Mouse (Mus musculus): Measurements from ENCODE around the gene Zfp408.
"Not testable (repeated sequence)": the region's sequence is repeated elsewhere in the genome, so short reads cannot be mapped to it uniquely, and the experiment has no call there.

The Zfp408 gene

DNA sequence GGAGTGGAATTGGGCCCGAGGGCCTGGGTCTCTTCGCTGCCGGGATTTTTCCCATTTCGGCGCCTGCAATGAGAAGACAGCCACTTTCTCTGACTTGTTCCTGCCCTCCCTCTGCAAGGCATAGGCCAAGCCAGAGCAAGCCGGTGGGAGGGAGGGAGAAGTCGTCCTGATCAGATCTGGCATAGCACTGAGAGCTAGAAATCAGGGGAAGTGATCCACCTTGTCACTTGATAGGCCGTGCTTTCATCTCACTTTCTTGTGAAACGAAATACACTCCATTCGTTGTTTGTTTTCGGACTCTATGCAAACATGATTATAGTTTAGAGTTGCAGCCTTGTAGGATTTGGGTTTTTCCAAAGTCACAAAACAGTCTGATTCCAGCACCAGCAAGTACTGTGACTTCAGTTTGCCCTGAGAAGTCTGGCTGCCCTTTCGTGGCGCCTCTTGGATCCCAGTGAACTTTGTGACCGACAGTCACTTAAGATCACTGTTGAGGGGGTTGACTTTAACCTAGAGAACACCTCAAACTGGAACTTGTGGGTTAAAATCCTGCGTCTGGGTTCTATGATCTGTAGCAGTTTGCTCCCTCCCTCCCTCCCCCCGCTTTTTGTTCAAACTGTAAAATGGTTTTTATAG, 887 bp upstream of the Zfp408 start:
- DNase-seq, result peak; percentile 52

- no peak for DNase-seq
Observed at GRCm38 (mm10) chr2:91649152-91649551, 439 bp downstream of the Zfp408 start.

DNA sequence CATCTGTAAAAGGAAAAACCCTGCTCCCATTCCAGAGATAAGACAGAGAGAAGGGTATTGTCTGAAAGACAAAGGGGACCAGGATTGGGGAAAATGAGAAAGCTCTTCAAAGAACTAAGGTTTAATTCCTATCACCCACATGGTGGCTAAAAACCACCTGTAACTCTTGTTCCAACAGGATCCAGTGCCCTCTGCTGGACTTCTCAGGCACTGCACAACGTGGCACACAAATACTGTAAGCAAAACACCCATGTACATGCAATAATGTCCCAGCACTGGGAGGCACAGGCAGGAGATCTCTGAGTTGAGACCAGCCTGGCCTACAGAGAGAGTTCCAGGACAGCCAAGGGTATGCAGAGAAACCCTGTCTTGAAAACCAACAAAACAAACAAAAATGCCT, 2.9 kb downstream of the Zfp408 start:
- peak; percentile 69 for DNase-seq

DNA sequence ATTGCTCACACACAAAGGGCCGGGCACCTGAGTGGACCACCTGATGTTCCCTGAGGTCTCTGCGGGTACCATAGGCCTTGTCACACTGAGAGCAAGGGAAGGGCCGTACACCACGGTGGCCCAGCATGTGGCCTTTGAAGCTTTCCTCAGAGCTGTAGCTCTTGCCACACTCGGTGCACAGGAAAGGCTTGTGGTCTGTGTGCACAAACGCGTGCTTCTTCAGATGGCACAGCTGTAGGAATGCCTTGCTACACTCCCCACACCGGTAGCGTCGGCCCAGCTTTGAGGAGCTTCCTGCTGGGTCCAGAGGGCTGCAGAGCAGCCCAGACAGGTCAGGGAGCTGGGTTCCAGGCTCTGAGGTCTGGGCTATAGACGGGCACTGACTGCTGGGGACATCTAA, 3.8 kb downstream of the Zfp408 start:
- no peak for DNase-seq

DNA sequence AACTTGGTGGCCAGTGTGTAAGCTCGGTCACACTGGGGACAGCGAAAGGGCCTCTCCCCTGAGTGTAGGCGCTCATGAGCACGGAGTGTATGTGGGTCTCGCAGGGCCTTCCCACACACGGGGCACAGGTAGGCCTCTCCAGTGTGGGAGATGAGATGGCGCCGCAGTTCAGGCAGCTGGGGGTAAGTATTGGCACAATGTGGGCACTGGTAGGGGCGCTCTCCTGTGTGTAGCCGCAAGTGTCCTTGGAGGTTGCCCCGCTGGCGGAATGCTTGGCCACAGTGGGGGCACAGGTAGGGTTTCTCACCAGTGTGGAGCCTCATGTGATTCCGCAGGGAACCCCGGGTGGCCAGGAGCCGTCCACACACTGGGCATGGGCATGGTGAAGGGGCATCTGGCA, 4.2 kb downstream of the Zfp408 start:
- DNase-seq, result no peak

DNA sequence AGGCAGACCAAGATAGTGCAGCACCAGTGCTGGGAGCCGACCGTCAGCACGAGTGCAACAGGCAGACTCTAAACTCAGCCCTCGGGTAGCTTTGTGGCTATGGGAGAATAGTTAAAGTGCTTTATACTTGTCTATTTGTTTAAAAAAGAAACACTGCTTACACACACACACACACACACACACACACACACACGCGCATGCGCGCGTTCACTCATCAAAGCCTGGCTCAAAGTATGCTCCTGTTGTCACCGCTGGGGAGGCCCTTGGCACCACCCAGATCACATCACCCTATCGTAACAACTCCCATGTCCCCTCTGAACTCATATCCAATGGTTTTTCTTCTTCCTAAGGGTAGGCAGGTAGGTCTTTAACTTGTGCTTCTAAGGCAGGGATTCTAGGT, 5.6 kb downstream of the Zfp408 start:
- DNase-seq, result no peak

- no peak for DNase-seq
Observed at GRCm38 (mm10) chr2:91642825-91643415, 6.7 kb downstream of the Zfp408 start.

DNA sequence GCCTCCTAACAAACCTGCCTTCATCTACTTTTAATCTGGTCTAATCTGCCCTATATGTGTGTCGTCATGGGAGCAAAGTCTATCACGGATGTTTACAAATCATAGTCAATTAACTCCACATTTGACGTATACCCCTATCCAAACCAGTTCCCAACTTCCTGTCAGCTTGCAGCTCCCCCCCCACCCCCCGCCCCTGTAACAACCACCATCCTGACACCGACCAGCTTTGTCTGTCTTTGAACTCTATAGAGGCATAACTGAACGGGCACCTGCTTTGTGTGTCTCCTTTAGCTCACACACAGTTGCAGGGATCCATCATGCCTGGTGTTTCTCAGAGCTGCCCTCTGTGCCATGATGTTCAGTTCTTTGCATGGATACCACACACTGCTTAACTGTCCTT, 10.7 kb downstream of the Zfp408 start:
- DNase-seq, result no peak

GRCm38 (mm10) chr2:91636727-91637338, 12.8 kb downstream of the Zfp408 start:
- no peak for DNase-seq

GRCm38 (mm10) chr2:91636229-91636628, 13.4 kb downstream of the Zfp408 start, which contains the start of gene F2:
Gene F2, minus strand, starts transcription at chr2:91636414.
- no peak for DNase-seq

DNA sequence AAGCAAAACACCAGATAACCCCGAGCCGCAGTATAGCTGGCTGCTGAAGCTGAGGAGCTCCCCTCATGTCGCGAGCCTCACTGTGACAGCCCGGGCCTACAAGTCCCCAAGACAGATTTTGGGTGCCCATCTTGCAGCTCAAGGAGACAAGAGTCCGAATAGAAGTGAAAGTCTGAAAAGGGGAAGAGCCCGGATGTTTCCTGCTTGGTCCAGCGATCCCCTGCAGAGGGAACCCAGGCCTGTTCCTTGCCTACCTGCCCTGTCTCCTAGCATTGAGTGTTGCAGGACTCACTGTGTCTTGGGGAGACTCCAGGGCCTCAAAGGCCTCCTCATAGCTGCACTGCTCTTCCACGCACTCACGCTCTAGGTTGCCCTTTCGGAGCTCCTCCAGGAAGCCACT, 14.1 kb downstream of the Zfp408 start:
- DNase-seq, result no peak

- no peak for DNase-seq
Observed at GRCm38 (mm10) chr2:91634841-91635240, 14.8 kb downstream of the Zfp408 start.

DNA sequence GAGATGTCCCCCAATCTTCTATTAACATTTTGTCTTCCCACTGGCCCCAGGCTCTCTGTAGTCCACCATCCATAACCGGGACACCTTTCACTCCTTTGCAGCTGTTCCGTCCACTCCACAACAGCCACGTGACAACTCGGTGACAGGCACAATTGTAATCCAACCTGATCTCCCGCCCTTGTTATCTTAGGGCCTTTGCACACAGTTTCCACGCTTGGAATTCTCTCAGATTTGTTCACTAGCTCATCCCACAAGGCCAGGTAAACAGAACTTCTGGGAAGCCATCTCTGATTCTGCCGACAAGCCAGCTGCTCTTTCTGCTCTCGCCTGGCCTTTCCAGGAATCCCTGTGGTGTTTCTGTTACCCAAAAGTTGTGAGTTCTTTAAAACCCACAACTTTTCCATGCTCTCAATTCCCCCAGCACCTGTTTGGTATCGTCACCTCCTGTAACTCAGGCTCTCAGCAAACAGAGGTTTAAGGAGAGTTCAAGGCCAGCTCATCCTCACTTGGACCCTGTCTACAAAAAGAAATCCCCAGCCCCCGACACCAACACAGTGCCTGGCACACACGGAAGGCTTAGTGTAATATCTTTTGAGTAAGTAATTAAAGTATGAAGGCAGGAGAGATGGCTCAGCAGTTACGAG, 16.1 kb downstream of the Zfp408 start:
- DNase-seq, result no peak

- no peak for DNase-seq
Observed at GRCm38 (mm10) chr2:91632316-91632715, 17.3 kb downstream of the Zfp408 start.

DNA sequence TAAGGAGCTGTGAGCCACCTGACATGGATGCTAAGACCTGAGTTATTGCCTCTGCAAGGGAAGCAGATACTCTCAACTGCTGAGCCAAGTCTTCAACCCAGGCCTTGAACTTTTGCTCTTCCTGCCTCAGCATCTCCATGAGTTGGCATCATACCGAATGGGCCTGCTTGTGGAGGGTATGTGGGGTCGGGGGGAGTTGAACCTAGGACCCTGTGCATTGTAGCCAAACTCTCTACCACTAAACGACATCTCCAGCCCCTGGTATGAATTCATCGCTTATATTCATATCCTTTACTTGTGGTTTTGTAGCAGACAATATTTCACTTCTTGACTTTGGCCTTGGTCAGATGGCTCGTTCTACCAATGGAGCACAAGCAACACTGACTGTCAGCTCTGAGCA, 17.8 kb downstream of the Zfp408 start:
- no peak for DNase-seq

DNA sequence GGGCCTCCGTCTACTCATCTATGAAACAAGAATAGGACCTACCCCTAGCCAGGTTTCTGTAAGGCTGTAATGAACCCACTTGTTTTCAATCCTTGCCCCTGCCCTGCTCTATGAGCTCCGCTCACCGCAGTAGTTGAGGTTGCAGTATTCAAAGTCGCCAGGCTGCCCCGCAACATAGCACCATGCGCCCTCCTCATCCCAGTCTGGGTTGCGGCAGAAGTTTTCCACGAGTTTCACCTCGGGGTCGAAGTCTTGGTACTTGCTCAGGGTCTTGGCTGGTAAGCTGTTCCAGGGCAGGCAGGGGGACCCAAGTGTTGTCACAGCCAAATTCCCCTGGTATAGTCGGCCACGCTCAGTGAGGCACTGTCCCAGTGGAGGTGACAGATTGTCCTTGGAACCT, 19.2 kb downstream of the Zfp408 start:
- no peak for DNase-seq

DNA sequence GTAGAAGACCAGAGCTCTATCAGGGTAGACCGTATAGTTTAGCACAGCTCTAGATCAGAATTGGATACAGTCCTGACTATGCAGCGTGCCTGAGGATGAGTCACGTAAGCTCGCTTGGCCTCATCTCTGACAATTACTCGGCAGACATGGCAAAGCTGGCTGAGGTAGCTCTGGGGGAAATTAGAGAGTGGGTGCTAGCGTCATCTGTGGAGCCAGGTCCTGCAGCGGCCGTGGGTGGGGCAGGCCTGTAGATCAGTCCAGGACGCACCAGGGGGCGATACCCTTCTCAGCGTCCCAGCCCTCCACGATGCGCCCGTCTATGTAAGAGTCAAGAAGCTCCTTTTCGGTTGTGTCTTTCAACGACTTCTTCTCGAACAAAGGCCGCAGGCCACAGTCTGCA, 19.9 kb downstream of the Zfp408 start:
- DNase-seq, result no peak

DNA sequence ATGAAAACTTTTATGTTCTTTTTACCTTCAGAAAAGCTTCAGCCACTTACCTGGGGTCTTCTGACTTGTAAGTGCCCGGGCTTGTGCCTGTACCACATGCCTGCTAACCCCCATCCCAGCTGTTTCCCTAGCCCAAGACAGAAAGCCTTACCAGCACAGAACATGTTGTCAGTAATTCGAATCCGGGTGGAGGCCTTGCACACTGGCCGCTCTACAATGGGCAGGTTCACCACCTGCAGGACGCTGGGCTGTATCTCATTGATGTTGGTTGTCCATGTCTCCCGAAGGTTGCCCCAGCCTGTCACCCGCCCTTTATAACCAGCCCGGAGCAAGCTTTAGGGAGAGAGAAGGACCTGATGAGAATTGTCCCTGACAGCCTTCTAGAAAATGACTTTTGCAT, 21.4 kb downstream of the Zfp408 start:
- DNase-seq, result no peak

DNA sequence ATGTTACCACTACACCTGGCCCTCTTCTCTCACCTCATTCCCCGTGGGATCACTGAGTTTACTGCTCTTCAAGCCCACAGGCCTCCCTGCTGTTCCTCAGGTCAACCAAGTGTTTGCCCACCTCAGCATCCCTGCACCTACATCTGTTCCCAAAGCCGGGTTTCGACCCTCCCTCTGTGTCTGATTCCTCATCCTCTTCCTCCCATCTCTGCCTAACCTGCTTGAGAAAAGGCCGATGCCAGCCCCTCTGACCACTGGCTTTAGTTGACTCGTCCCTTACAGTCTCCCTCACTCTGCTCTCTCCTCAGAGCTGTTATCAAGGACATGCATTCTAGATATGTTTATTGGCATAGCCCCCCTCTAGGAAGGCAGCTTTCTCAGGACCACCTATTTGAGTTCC, 22.1 kb downstream of the Zfp408 start:
- no peak for DNase-seq

DNA sequence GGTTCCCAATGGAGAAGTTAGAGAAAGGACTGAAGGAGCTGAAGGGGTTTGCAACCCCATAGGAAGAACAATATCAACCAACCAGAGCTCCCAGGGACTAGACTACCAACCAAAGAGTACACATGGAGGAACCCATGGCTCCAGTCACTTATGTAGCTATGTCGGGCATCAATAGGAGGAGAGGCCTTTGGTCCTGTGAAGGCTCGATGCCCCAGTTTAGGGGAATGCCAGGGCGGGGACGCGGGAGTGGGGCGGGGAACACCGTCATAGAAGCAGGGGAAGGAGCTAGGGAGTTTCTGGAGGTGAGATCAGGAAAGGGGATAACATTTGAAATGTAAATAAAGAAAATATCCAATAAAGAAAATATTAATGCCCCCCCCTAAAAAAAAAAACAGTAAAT, 26.2 kb downstream of the Zfp408 start:
- DNase-seq, result not testable (repeated sequence)

DNA sequence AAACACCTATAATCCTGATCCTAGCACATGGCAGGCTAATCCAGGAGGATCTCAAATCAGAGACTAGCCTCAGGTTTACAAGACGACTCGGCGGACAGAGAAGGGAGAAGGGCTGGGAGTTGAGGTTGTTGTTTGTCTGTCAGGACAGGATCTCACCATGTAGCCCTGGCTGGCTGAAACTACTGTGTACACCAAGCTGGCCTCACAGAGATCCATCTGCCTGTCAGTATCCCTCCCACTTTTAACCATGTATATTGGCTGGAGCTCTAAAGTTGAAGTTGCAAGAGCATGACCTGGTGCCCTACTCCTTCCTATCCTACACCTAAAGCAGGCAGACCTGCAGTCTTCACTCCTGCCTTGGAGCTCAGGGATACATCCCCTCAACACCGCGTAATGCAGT, 27.2 kb downstream of the Zfp408 start:
- no peak for DNase-seq

DNA sequence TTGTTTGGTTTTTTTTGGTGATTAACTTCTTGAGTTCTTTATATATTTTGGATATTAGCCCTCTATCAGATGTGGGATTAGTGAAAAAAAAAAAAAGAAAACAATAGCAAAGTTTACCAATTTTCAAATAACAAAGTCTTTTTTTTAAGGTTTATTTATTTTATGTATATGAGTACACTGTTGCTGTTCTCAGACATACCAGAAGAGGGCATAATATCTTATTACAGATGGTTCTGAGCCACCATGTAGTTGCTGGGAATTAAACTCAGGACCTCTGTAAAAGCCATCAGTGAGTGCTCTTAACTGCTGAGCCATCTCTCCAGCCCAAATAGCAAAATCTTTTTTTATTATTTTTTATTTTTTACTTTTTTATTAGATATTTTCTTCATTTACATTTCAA, 40.2 kb downstream of the Zfp408 start:
- not testable (repeated sequence) for DNase-seq

GRCm38 (mm10) chr2:91602389-91602788, 47.2 kb downstream of the Zfp408 start:
- peak; percentile 13 for DNase-seq

DNA sequence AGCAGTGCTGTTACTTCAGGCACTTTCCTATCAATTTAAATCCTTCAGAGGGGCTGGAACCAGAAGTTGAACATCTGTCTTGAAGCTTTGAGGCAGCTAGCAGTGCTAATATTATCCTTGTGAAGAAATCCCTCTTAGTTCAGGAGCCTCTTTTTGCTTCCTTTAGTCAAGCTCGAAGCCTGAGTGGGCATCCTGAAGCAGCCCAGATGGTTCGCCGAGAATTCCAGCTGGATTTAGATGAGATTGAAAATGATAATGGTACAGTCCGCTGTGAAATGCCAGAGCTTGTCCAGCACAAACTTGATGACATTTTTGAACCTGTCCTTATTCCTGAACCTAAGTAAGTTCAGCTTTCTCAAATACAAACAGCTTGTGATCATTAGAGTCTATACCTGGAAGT, 49.1 kb downstream of the Zfp408 start:
- DNase-seq, result no peak
